Mouse (Mus musculus) layer of hippocampus, postnatal 36 days (tissue): Measurements from ENCODE around the gene Ces2b. TPM values are rescaled to one million over a fixed set of nuclear protein-coding genes. Genes with fewer than 3 reads are reported as not detected.

ENCODE experiments used
- total RNA-seq, 2 experiments: library from RNA; stranded (reverse); gene quantifications; 2 replicates each; pipeline ENCODE4 v1.2.3; 2021

Gene Ces2b
- total RNA-seq, 2 experiments from 2014 or later = 0.22 TPM; not detected in 1

Other genes starting within 250 kb of the Ces2b start
- 1 to 10 TPM; 7.3 to 7.4 TPM for gene Pdp2, start 240.1 kb upstream of the Ces2b start, total RNA-seq
- not detected for gene Cdh16, start 207.2 kb upstream of the Ces2b start, total RNA-seq
- 1 to 10 TPM; 1.1 to 1.3 TPM for gene Rrad, start 200.2 kb upstream of the Ces2b start, total RNA-seq
- 10 to 100 TPM; 26.8 to 28.0 TPM for gene Ciao2b, start 189.6 kb upstream of the Ces2b start, total RNA-seq
- gene Ces2a, start 97.6 kb upstream of the Ces2b start, total RNA-seq = not detected
- not detected for gene Ces2c, start 15.5 kb downstream of the Ces2b start, total RNA-seq
- gene Ces2e, start 94.7 kb downstream of the Ces2b start, total RNA-seq = not detected
- not detected for gene Ces2f, start 115.8 kb downstream of the Ces2b start, total RNA-seq
- not detected for gene Ces2g, start 130.1 kb downstream of the Ces2b start, total RNA-seq
- not detected for gene Ces2h, start 169.3 kb downstream of the Ces2b start, total RNA-seq
- not detected for gene Ces3a, start 217.0 kb downstream of the Ces2b start, total RNA-seq